Mouse (Mus musculus) intestine, postnatal 0 days (tissue): ENCODE results near the gene Golm1. TPM values are rescaled to one million over a fixed set of nuclear protein-coding genes. Genes with fewer than 3 reads are reported as not detected.
A peak's percentile ranks its signal among the peaks of the same experiment; 100 is the strongest.

ENCODE experiments used
- ATAC-seq: fragments of 200-750 bp; cut with Nextera tagmentation; 2 replicates; pipeline ENCODE4 v1.8.0; 2017; ENCODE audit warnings: mild to moderate bottlenecking, moderate TSS enrichment, moderate library complexity
- H3K27ac ChIP-seq: fragments of 300-500 bp; sonication (generic); 2 replicates; pipeline ENCODE4 v1.5.1; 2014; ENCODE audit warnings: mild to moderate bottlenecking, low read depth, low read length, moderate library complexity
- H3K27me3 ChIP-seq: fragments of 300-500 bp; sonication (generic); replicated peaks from 2 replicates; pipeline ENCODE4 v1.6.1; 2014; ENCODE audit warnings: low read length, mixed read lengths; ENCODE audit not compliant: control insufficient read depth, insufficient read depth
- H3K36me3 ChIP-seq: fragments of 300-500 bp; sonication (generic); 2 replicates; pipeline ENCODE4 v1.6.1; 2014; ENCODE audit warnings: mild to moderate bottlenecking, moderate library complexity; ENCODE audit not compliant: control insufficient read depth, insufficient read depth
- H3K4me1 ChIP-seq: fragments of 300-500 bp; sonication (generic); replicated peaks from 2 replicates; pipeline ENCODE4 v1.6.1; 2014; ENCODE audit warnings: antibody characterized with exemption, low read length, mixed read lengths; ENCODE audit not compliant: control insufficient read depth, insufficient read depth
- H3K4me2 ChIP-seq: fragments of 300-500 bp; sonication (generic); replicated peaks from 2 replicates; pipeline ENCODE4 v1.6.1; 2014; ENCODE audit warnings: low read depth, mild to moderate bottlenecking, moderate library complexity
- H3K4me3 ChIP-seq: fragments of 300-500 bp; sonication (generic); 2 replicates; pipeline ENCODE4 v1.5.1; 2014; ENCODE audit warnings: low read depth, low read length
- H3K9ac ChIP-seq: fragments of 300-500 bp; sonication (generic); 2 replicates; pipeline ENCODE4 v1.6.1; 2014; ENCODE audit warnings: mild to moderate bottlenecking, low read depth, low read length
- H3K9me3 ChIP-seq: fragments of 300-500 bp; sonication (generic); 2 replicates; pipeline ENCODE4 v1.6.1; 2016; ENCODE audit warnings: mixed run types; ENCODE audit not compliant: control insufficient read depth
- CTCF ChIP-seq: sonication (generic); IDR thresholded peaks from 2 replicates; pipeline ENCODE4 v1.5.1; 2016; ENCODE audit warnings: low read depth, mild to moderate bottlenecking, control low read depth, antibody characterized with exemption, moderate library complexity
- WGBS: fragments of 180-500 bp; shearing (Covaris S2); extraction: QIAGEN DNeasy Blood & Tissue Kit; methylation state at CpG from one replicate; pipeline ENCODE4 v1.1.7; 2014; 5-methylcytosine and 5-hydroxymethylcytosine counted together
- polyA plus RNA-seq: library from polyadenylated mRNA; unstranded; fragments of >200 nt; fragmentation: Nextera tagmentation; extraction: Ambion mirVana; gene quantifications from 2 replicates; pipeline ENCODE4 v1.2.1, GENCODE M21; 2015

The Golm1 gene
- polyA plus RNA-seq, 1 experiment from 2014 or later = 34.3 TPM

GRCm38 (mm10) chr13:59679908-59680307, 4.3 kb upstream of the Golm1 start:
- H3K9ac ChIP-seq = no peak overlapping the region
- H3K27ac ChIP-seq = no peak overlapping the region
- H3K4me2 ChIP-seq = no peak overlapping the region
- 0 out of 2 replicates have a peak, but pooled peaks cover 5% of the 10 kb centered on the region for H3K27me3 ChIP-seq
- 69% methylated on average over 4 of the region's 4 CpGs for WGBS
- no peaks in the 10 kb centered on the region for H3K36me3 ChIP-seq
- H3K4me3 ChIP-seq = no peak overlapping the region
- no peak for ATAC-seq
- no peaks in the 10 kb centered on the region for H3K4me1 ChIP-seq
- no peaks in the 10 kb centered on the region for H3K9me3 ChIP-seq
- TF ChIP-seq CTCF = no peak

GRCm38 (mm10) chr13:59679306-59679705, 3.7 kb upstream of the Golm1 start:
- ATAC-seq = no peak
- Histone ChIP-seq H3K9ac (no peak overlapping the region), H3K4me1 (no peaks in the 10 kb centered on the region), H3K4me3 (no peak overlapping the region), H3K27ac (no peak overlapping the region), H3K4me2 (no peak overlapping the region), H3K27me3 (0 out of 2 replicates have a peak, but pooled peaks cover 5% of the 10 kb centered on the region), H3K9me3 (no peaks in the 10 kb centered on the region), H3K36me3 (no peaks in the 10 kb centered on the region)
- TF ChIP-seq CTCF = no peak
- WGBS = 36% methylated on average over 4 of the region's 4 CpGs

DNA sequence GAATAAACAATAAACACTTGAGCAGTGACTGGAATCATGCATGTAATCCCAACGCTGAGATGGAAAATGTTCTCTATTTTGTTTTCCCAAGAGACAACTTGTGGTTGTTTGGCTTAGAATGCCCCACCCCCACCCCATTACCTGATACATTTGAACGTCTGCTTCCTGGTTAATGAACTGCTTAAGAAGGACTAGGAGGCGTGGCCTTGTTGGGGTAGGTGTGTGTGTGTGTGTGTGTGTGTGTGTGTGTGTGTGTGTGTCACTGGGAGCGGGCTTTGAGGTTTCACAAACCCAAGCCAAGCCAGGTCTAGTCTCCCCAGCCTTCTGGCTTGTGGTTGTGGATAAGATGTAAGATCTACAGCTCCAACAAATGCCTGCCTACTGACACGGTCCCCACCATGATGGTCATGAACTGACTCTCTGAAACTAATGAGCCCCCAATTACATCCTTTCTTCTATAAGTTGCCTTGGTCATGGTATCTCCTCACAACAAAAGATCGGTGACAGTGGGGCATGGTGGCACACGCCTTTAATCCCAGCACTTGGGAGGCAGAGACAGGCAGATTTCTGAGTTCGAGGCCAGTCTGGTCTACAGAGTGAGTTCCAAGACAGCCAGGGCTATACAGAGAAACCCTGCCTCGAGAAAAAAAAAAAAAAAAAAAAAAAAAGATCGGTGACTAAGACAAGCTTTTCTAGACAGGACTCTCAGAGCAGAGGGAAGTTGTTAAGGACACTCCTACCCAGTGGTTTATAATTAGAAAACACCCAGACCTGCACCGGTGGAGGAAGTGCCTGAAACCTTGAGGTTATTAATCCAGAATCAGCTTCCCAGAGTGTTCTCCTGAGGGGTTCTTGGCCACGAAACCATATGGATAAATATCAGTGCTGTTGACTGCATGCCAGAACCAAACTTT, 962 bp upstream of the Golm1 start:
- Histone ChIP-seq H3K9ac (no peak overlapping the region), H3K4me2 (no peak overlapping the region), H3K36me3 (no peaks in the 10 kb centered on the region), H3K27ac (no peak overlapping the region), H3K9me3 (no peaks in the 10 kb centered on the region), H3K4me3 (no peak overlapping the region), H3K27me3 (no peaks in the 10 kb centered on the region), H3K4me1 (no peaks in the 10 kb centered on the region)
- WGBS = 67% methylated on average over 12 of the region's 12 CpGs
- TF ChIP-seq CTCF = no peak
- no peak for ATAC-seq

- no peak for ATAC-seq
- peak overlapping the region; percentile 66; the same call in 1 of the 2 replicates for H3K9ac ChIP-seq
- 0 out of 2 replicates have a peak overlapping the region, but pooled peaks have one; percentile 28 for H3K27ac ChIP-seq
- H3K4me3 ChIP-seq = peak overlapping the region; percentile 81
- peak overlapping the region; percentile 84 for H3K4me2 ChIP-seq
- no peaks in the 10 kb centered on the region for H3K4me1 ChIP-seq
- H3K9me3 ChIP-seq = no peaks in the 10 kb centered on the region
- H3K36me3 ChIP-seq = no peaks in the 10 kb centered on the region
- no peak for TF ChIP-seq CTCF
- under 1% methylated on average over 13 of the region's 13 CpGs for WGBS
- no peaks in the 10 kb centered on the region for H3K27me3 ChIP-seq
Measured at GRCm38 (mm10) chr13:59674761-59675150, 855 bp downstream of the Golm1 start.

GRCm38 (mm10) chr13:59674215-59674614, 1.4 kb downstream of the Golm1 start:
- Histone ChIP-seq H3K27me3 (no peaks in the 10 kb centered on the region), H3K27ac (no peak overlapping the region)

GRCm38 (mm10) chr13:59673597-59673996, 2.0 kb downstream of the Golm1 start:
- Histone ChIP-seq H3K27me3 (no peaks in the 10 kb centered on the region), H3K4me2 (peak overlapping the region; percentile 84), H3K4me1 (0 out of 2 replicates have a peak, but pooled peaks cover under 1% of the 10 kb centered on the region), H3K4me3 (no peak overlapping the region), H3K27ac (no peak overlapping the region), H3K9me3 (no peaks in the 10 kb centered on the region), H3K36me3 (no peaks in the 10 kb centered on the region), H3K9ac (peak overlapping the region; percentile 8; the same call in 1 of the 2 replicates)
- ATAC-seq = no peak
- WGBS = 66% methylated on average over 7 of the region's 7 CpGs
- TF ChIP-seq CTCF = no peak

More at GRCm38 (mm10) chr13:59674215-59674614, 1.4 kb downstream of the Golm1 start:
- no peak for ATAC-seq
- peak overlapping the region; percentile 81 for H3K4me3 ChIP-seq
- no peaks in the 10 kb centered on the region for H3K36me3 ChIP-seq
- H3K4me1 ChIP-seq = no peaks in the 10 kb centered on the region
- WGBS = 24% methylated on average over 3 of the region's 3 CpGs
- H3K9ac ChIP-seq = no peak overlapping the region
- peak overlapping the region; percentile 84 for H3K4me2 ChIP-seq
- no peaks in the 10 kb centered on the region for H3K9me3 ChIP-seq
- TF ChIP-seq CTCF = no peak
